Mouse (Mus musculus) right cerebral cortex, adult 18-20 months (tissue): ENCODE measurements around the gene Tle6.

Source experiments
- DNase-seq: peaks from one replicate; pipeline ENCODE4 v3.0.0; 2022; ENCODE audit warnings: mixed read lengths

Gene Tle6

DNA sequence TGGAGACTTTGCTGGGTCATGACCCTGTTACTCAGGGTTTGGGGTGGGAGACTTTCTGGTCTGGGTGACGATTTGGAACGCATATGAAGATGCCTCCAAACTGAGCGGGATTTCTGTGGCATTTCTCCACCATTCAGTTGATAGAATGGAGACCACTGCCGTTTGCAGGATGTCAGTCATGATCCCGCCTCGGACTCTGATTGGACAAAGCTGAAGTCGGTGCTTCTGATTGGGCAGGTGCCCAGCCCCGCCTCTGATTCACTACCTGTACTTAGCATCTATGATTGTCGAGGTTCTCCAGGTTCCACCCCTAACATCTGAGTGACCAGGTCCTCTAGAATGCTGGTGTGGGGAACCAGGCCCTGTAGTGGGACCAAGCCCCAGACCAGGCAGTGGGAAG, 19.9 kb upstream of the Tle6 start:
- no peak for DNase-seq

DNA sequence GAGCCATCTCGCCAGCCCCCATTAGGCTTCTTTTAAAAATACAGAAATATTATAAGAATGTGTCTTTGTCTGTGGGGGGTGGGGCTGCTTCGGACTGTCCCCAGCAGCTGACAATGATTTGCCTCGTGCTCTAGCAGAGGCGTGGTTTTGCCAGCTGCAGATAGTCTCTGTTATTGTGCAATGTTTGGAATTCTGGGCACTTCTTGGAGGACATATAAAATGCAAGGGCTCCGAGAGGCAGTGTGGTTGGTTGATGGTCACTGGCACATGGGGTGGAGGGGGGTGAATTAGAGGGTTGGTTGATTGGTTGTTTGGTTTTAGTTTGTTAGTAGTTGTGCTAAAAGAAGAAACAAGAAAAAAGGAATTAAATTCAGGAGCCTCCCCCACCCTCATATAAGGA, 19.1 kb upstream of the Tle6 start:
- no peak for DNase-seq

DNA sequence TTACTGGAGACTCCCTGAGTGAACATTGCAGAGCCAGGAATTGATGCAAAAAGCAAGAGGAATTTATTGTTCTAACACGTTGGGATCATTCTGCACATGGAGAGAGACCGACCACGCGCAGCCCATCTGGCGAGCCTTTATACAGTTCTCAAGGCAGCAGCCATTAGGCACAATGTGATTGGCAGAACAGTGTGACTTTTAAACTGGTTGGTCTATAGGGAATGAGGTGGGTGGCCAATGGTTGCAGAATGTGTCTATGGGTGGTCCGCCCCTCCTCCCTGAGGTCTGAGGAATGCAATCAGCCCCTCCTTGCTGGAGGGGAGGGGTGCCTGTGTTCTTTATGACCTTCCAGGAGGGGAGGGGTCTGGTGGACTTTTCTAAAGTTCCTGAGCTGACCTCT, 14.6 kb upstream of the Tle6 start:
- no peak for DNase-seq

DNA sequence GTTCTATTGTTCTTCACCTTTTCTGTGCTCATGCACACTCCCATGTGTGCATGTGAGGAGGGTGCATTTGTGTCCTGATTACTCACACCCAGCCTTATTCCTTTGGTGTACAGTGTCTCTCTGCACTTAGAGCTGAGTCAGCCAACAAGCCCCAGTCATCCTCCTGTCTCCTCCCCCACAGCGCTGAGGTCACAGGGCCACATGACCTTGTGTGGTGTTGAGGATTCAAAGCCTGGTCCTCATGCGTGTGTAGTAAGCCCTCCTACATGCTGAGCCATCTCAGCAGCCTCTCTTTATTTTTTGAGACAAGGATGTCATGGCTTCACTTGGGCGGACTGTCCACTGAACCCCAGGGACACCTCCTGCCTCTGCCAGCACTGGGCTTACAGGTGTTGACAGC, 11.9 kb upstream of the Tle6 start:
- no peak for DNase-seq

DNA sequence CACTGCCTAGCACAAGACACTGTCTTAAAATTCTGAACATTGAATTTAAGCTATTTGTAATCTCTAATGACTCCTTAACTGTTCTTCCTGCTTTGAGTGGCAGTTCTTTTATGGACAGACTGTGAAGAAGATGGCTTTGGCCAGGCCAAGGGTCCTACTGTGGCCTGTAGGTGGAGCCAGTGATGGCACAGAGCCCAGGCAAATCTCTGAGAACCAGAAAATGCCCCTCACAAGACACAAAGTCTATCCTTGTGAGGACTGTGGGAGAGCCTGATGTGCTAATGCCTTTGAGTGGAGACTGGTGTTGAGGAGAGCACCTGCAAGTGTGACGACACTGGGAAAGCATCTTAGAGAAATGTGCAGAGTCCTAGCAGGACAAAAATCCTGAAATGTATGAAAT, 7.4 kb upstream of the Tle6 start:
- DNase-seq: no peak

DNA sequence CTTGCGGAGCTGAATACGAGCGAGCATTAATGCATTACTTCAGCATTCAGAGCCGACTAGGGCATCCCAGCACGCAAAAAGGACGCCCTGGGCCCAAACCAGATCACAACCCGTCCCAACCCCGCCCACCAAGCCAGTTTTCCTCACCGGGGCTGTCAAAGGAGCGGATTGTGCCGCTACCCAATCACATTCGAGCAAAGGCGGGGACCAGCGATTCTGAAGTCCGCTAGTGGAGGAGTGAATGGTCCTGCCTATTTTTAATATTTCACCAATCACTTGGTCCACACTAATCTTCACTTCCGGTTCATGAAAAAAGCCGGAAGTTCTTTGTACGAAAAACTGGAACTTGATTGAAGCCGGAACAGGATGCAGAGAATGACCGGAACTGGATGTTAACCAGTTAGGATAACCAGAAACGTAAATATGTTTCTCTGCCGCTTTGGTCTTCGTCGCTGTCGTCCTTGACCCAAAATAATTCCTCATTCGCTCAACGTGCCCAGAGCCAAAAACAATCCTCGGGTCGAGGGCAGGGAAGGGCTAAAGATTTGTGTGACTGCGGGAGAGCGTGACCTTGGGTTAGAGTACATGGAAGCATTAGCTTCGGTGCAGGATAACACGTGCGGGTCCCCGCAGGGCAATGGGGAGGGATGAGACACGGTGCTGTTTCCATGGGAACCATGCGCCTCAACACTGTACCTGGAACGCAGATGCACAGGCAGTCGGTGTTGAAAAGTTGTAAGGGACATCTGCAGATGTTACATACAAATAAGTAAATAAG, 5.3 kb upstream of the Tle6 start, which contains the start of gene BC025920:
Gene BC025920, plus strand, starts transcription at position 297 of the 778 bp plus-strand sequence.
- DNase-seq: peak; percentile 97

DNA sequence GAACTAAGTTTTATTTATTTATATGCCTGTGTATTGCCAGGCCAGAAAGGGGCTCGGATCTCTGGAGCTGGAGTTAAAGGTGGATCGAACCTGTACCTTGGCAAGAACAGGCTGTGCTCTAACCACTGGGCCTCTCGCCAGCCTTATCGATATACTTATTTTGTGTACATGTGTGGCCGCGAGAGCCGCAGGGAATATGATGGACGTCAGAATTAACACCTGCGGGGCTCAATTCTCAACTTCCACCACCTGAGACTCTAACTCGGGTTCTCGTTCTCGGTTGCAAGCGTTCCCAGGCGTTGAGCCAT, 4.7 kb upstream of the Tle6 start:
- DNase-seq: no peak

DNA sequence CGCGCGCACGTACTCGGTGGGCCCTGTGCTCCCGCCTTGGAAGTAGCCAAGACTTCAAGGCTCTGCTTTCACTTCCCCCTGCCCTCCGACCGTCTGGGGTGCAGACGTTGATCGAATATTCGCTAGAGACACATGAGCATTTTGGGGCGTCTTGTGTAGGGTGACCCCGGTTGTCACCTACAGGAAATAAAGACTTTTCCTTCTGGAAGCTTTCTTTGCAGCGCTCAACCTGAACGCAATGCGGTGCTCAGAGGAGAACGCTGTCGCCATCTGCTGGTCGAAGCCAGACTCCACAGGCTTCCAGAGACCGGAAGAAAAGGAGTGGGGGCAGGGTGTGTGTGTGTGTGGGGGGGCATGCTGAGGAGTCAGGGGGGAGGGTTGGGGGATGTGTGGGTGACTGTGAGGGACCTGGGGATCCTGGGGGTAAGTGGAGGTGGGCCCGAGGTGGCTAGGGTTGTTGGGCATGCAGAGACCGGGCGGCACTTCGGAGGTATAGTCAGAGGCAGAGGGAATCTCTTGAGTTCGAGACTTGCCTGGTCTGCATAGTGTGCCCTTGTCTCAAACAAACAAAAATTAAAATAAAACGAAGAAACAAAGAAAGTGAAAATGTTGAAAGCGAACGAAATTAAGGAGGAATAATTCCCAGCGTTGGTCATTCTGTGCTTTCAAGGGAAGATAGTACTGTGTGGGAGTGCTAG, 4.2 kb upstream of the Tle6 start:
- DNase-seq: peak; percentile 87

DNA sequence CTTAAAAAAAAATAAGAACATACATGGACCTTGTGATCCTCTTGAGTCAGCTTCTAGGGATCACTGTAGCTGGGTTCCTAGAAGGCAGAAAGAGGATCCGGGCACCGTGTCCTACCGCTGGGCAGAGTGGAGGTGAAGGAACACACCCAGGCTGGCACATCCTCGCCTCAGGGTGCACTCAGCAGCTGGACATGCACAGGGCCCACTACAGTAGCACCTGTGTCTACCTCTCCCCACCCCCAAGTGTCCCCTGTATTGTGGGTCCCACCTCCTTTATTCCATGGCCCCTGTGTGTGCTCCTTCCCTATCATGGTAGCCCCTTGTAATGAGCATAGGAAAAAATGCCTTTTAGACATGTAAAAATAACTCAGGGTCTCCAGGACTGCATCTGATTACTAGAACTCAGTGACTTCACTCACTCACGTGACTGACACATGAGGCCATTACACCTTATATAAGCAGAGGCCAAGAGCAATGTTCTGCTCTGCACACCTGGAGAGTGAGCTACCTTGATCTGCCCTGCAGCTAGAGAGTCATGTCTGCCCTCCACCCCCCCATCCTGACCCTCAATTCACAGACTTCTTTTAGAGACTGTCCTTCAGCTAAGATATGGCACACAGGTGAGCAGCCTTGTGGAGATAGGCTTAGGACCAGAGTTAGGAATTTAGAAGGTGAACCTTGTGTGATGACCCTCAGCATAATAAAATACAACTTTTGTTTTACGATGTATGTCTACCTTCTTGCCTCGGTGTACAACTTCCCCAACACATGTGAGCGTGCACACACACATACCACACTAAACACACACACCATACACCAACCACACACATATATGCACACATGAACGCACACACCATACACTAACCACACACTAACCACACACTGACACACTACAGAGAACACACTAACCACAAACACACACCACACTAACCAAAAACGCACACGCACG, 3.4 kb upstream of the Tle6 start:
- no peak for DNase-seq

DNA sequence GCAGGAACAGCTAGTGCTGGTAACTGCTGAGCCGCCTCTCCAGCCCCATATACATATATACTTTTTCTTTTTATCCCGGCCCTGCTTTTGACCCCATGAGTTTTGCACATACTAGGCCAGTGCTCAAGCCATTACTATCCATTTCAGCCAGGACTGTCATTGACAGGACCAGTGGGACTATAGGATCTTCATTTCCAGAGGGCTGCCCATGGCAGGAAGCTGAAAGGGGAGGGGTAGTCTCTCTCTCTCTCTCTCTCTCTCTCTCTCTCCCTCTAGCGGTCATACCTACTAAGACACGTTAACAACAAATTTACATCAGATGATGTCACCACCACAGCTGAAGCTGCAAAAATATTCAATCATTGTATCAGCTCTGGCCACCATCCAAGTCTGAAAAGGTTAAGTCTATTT, 1.9 kb upstream of the Tle6 start:
- no peak for DNase-seq

DNA sequence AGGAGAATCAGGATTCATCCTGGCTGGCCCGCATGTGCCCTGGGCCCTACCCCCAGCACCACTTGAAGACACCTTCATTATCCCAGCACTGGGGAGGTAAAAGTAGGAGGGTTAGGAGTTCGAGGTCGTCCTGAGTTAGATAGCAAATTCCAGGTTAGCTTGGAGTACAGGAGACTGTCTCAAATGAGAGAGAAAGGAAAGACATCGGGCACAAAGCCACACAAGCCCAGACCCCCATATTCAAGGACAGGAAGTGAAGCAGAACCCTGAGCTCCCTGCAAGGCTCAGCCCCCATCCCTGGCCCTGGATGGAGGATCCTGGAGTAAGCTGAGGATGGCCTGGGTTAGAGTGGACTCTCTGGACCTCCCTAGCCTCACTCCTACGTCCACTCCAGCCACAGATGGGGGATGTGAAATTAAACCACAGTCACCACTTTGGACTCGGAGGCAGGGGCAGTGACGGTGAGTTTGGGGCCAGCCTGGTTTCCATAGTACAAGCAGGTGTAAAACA, 578 bp upstream of the Tle6 start:
- DNase-seq: no peak

DNA sequence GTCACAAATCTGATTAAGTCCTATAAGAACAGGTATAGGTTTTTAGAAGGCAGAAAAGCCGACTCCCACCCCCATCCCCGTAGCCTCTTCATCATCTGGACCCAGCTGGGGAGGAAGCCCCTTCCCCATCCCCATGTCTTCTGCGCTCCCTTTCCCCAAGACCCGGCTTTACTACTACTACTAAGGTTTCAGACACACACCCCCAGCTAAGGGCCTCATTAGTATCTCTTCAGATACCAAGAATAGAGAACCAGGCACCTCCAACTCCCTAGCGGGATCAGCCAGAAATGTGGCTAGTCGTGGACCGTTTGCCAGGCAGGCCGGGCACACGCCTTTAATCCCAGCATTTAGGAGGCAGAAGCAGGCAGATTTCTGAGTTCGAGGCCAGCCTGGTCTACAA, 777 bp downstream of the Tle6 start:
- no peak for DNase-seq

DNA sequence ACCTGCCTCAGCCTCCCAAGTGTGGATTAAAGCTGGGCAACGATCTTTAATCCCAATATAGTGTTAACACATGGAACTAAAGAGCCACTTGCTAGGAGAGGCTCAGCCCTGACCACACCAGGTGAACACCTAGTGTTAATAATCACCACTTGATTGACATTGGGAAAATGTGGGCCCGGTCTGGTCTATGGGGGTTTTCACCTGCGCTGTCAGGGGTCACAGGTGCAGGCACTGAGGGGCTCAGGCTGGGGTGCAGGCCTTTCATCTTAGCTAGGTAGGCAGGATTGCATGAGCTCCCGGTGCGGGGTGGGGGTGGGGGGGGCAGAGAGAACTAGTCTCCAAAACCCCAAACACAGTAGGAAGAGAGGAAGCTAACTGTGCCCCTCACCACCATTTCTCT, 1.2 kb downstream of the Tle6 start:
- no peak for DNase-seq

DNA sequence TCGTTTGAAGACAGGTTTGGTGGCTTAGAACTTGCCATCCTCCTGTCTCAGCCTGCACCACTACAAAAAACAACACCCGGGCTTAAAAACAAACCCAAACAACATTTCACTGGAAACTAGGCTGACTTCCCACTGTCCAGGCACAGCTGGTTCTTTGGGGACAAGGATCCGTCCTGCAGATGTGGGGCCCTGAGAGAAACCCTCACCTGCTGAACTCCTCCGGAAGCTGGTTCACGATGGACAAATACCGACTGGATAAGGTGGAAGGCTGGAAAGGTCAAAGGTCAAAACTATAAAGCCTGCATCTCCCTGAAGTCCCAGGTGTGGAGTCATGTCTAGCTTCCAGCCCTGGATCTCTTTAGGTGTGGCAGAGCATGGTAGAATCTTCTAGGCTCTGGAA, 2.0 kb downstream of the Tle6 start:
- no peak for DNase-seq

DNA sequence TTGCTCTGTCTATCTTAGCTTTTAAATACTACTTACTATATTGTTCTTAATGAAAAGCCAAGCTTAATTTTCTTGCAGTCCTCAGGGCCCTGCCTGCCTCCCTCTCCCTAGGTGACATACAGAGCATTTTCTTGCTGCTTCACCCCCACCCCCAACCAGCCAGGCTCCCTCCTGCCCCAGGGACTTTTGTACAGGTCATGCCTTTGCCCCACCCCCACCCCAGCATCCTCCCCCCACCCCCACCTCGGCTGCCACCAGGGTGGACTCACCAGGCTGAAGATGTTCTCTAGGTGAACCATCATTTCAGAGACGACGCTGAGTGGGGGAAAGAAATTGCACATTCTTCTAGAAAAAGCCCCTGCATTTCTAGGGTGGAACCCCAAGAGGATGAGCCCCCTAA, 2.5 kb downstream of the Tle6 start:
- DNase-seq: no peak

DNA sequence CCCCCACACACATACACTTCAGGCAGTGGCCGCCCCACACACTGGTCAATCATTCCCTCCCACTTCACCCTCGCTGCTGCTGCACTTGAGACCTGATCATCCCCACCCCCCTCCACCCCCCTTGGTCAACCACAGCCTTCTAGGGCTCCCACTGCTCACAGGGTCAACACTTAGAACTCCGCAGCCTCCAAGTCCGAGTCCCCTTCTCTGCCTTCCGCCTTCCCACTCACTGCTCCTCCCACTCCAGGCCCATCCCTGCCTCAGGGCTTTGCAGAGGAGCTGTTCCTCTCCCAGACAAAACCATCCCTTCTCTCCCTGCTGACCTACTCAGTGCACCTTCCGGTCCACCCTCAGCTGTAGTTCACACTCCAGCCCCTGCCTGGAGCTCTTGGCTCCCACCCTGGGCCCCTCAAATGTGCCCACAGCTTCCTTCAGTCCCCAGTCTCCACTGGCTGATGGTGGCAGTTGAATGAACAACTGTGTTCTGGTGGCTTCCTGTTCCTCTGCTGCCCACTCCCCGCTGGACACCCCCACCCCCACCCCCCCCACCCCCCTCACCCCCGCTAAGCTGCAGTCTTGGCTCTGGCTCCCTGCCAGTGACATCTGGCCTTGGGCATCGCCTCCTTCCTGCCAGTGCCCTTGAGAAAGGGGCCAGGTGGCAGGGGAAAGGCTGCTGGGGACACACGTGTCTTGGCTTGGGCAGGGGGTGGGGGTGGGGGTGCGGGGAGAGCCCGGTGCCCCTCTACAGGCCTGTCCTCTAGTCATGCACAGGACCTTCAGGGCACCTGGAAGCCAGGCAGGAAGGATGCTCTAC, 3.5 kb downstream of the Tle6 start:
- DNase-seq: no peak

DNA sequence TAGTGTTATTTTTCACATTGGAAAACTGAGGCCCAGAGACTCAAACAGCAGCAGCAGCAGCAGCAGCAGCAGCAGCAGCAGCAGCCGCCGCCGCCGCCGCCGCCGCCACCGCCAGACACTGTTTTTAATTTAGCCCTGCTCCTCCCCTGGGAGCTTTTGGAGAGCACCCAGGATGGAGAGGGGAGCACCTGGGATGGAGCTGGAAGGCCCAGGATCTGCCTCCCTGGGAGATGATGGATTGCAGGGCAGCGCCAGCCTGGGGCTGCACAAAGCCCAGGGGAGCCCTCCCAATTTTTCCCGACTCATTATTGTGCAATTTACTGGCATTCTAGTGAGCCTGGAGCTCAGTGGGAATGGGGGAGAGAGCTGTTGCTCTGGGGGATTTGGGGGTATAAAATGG, 4.3 kb downstream of the Tle6 start:
- peak; percentile 46 for DNase-seq

DNA sequence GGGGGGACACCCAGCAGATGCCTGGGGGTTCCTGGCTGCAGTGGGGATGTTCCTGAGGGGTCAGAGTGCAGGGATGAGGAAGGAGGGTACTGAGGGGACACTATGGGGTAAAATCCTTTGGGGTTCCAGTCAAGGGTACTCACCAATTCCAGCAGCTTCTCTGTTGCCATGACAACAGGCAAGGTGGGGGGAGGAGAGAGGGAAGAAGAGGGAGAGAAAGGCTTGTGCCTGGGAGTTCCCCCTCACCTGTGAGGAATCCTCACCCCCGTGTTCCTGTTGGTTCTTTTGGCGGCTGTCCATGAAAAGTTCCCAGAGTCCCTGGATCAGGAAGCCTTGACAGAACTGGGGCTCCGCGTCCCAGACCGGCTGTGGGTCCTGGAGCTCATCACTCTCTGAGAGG, 5.3 kb downstream of the Tle6 start:
- DNase-seq: no peak

DNA sequence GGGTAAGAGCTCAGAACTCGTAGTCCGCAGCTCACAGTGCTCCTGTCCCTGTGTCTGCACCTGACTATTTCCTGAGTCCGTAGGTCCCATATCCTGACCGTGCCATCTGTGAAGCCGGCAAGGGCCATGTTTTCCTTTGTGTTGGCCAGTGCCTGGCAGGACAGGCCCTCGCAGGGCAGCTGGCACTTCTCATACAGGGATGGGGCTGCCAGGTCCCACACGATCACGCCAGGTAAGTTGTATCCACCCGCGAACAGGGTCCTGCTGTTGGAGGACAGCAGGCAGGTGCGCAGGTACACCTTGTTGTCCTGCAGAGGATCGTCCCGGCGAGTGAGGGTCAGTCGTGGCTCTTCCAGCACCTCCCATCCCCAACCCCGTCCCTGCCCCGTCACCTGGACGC, 6.9 kb downstream of the Tle6 start:
- no peak for DNase-seq

DNA sequence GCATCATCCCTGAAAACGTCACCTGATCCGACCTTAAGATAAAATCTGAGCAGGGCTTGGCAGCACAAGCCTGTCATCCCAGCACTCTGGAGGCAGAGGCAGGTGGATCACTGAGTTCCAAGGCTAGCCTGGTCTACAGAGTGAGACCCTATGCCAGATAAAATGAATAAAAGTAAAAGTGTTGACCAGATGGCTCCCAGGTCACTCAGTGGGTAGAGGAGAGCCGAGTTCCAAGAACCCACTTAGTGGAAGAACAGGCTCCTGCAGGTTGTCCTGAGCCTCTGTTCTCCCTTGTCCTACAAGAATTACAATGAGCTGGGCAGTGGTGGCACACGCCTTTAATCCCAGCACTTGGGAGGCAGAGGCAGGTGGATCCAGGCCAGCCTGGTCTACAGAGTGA, 7.7 kb downstream of the Tle6 start:
- DNase-seq: no peak

DNA sequence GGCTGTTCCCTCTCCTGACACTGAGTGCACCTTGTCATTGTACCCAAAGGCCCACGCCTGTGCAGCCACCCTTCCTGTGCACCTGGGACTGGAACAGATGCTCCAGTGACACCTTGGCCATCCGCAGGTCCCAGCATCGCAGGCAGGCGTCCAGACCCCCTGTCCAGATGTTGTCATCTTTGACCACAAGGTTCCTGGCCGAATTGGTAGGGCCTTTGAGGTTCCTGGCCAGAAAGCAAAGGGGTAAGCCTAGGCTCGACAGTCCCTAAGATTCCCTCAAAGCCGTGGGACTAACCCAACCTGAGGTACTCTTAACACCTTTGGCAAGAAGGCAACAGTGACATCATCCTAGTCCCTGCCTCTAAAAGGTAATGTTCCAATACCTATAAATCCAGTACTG, 8.2 kb downstream of the Tle6 start:
- no peak for DNase-seq

DNA sequence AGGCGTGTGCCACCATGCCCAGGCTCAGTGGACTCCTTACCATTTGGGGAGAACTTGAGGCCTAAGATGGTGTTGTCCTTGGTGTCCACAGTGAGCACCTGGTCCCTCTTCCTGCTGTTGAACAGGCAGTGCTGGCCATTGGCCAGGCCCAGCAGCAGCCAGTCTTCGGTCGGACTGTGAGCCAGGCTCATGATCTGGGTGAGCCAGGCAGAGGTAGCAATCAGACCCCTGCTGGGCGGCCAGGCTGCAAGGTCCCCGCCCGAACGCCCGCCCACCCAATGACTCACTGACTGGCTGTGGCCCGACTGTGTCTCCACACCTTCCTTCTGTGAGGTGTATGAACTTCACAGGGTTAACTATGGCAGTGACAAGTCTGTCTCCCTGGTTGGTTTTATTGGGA, 9.0 kb downstream of the Tle6 start:
- no peak for DNase-seq

DNA sequence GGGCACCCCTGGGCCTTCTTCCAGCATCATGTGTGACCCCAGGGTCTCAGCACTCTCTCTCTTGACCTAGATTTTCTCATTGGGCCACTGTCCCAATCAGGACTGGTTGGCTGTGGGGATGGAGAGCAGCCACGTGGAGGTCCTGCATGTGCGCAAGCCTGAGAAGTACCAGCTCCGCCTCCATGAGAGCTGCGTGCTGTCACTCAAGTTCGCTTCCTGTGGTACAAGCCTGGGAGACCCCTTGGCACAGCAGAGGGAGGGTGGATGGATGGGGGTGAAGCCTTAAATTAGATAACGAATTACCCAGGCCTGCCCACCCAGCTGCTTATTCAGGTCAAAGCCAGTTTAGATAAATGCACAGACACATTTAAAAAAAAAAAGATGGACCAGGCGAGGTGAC, 12.1 kb downstream of the Tle6 start:
- DNase-seq: no peak
